Mouse (Mus musculus) heart, embryonic 14.5 days (tissue): ENCODE measurements around the gene Slc35b2. TPM values are rescaled to one million over a fixed set of nuclear protein-coding genes. Genes with fewer than 3 reads are reported as not detected.

Experiments
- ATAC-seq: fragments of 200-750 bp; cut with Nextera tagmentation; 2 replicates; pipeline ENCODE4 v1.8.0; 2017; ENCODE audit warnings: low read depth, moderate TSS enrichment; ENCODE audit not compliant: insufficient number of reproducible peaks, insufficient read depth, low FRiP score
- H3K27ac ChIP-seq, 2 experiments: fragments of 200-500 bp in 1 of 2; fragments of 300-500 bp in 1 of 2; sonication (generic) in 1 of 2; replicated peaks in 1 of 2; 2 replicates each; pipeline ENCODE4 v1.5.1; 2012 to 2014; ENCODE audit warnings: low read depth in 2 of 2, low read length in 2 of 2, control low read depth in 1 of 2, mild to moderate bottlenecking in 1 of 2, mixed read lengths in 1 of 2; ENCODE audit not compliant: control insufficient read depth in 1 of 2, insufficient read depth in 1 of 2
- H3K27me3 ChIP-seq: fragments of 300-500 bp; sonication (generic); 2 replicates; pipeline ENCODE4 v1.6.1; 2014; ENCODE audit warnings: mild to moderate bottlenecking, low read length, control low read depth; ENCODE audit not compliant: control insufficient read depth, insufficient read depth
- H3K36me3 ChIP-seq: fragments of 300-500 bp; sonication (generic); 2 replicates; pipeline ENCODE4 v1.6.1; 2014; ENCODE audit warnings: mild to moderate bottlenecking, control low read depth, low read length, mixed read lengths; ENCODE audit not compliant: control insufficient read depth, insufficient read depth
- H3K4me1 ChIP-seq, 2 experiments: fragments of 200-500 bp in 1 of 2; fragments of 300-500 bp in 1 of 2; sonication (generic) in 1 of 2; 2 replicates each; pipeline ENCODE4 v1.6.1; 2012 to 2014; ENCODE audit warnings: low read length in 2 of 2, control low read depth in 1 of 2, mixed read lengths in 1 of 2; ENCODE audit not compliant: control insufficient read depth in 2 of 2, insufficient read depth in 2 of 2
- H3K4me2 ChIP-seq: fragments of 300-500 bp; sonication (generic); 2 replicates; pipeline ENCODE4 v1.6.1; 2014; ENCODE audit warnings: mild to moderate bottlenecking, low read length
- H3K4me3 ChIP-seq, 2 experiments: fragments of 200-500 bp in 1 of 2; fragments of 300-500 bp in 1 of 2; sonication (generic) in 1 of 2; 2 replicates each; pipeline ENCODE4 v1.5.1; 2012 to 2014; ENCODE audit warnings: low read length in 2 of 2, mild to moderate bottlenecking in 2 of 2, control low read depth in 1 of 2, low read depth in 1 of 2, moderate library complexity in 1 of 2; ENCODE audit not compliant: control insufficient read depth in 1 of 2, insufficient read depth in 1 of 2
- H3K9ac ChIP-seq: fragments of 300-500 bp; sonication (generic); 2 replicates; pipeline ENCODE4 v1.6.1; 2014; ENCODE audit warnings: mild to moderate bottlenecking, low read length
- H3K9me3 ChIP-seq: fragments of 300-500 bp; sonication (generic); 2 replicates; pipeline ENCODE4 v1.6.1; 2016; ENCODE audit warnings: low read length, control low read depth; ENCODE audit not compliant: control insufficient read depth
- WGBS: fragments of 180-500 bp; shearing (Covaris S2); extraction: QIAGEN DNeasy Blood & Tissue Kit; methylation state at CpG from one replicate; pipeline ENCODE4 v1.1.7; 2014; 5-methylcytosine and 5-hydroxymethylcytosine counted together
- polyA plus RNA-seq: library from polyadenylated mRNA; unstranded; fragments of >200 nt; fragmentation: Nextera tagmentation; extraction: Ambion mirVana; gene quantifications from 2 replicates; pipeline ENCODE4 v1.2.1, GENCODE M21; 2014

The Slc35b2 gene
- polyA plus RNA-seq, 1 experiment from 2014 or later, result 91.3 TPM

GRCm38 (mm10) chr17:45566360-45567161 is 2.9 kb downstream of the Slc35b2 start:
- Histone ChIP-seq H3K9me3 (no peaks in the 10 kb centered on the region), H3K4me3 (no peak overlapping the region), H3K9ac (no peak overlapping the region), H3K36me3 (peaks cover 68% of the 10 kb centered on the region), H3K4me2 (no peak overlapping the region), H3K27me3 (no peaks in the 10 kb centered on the region), H3K27ac (peak overlapping the region in 1 of 2 experiments; percentile 8; a peak in 2 of 4 replicates), H3K4me1 (peaks cover 12 to 21% of the 10 kb centered on the region in 2 experiments; a peak in 3 of 4 replicates)
- ATAC-seq, result no peak
- 63% methylated on average over 18 of the region's 18 CpGs for WGBS

GRCm38 (mm10) chr17:45567162-45567601 is 3.5 kb downstream of the Slc35b2 start:
- ATAC-seq, result no peak
- H3K9ac ChIP-seq, result no peak overlapping the region
- H3K4me3 ChIP-seq, result no peak overlapping the region

GRCm38 (mm10) chr17:45568990-45569389 is 5.3 kb downstream of the Slc35b2 start:
- Histone ChIP-seq H3K9ac (no peak overlapping the region), H3K4me3 (no peak overlapping the region), H3K4me2 (no peak overlapping the region), H3K9me3 (no peaks in the 10 kb centered on the region), H3K27ac (no peak overlapping the region), H3K27me3 (no peaks in the 10 kb centered on the region), H3K36me3 (peaks cover 74% of the 10 kb centered on the region), H3K4me1 (peaks cover 12 to 27% of the 10 kb centered on the region in 2 experiments; a peak in 3 of 4 replicates)
- no peak for ATAC-seq
- WGBS, result 84% methylated on average over 12 of the region's 12 CpGs

More at GRCm38 (mm10) chr17:45567162-45567601, 3.5 kb downstream of the Slc35b2 start:
- Histone ChIP-seq H3K4me1 (peaks cover 12 to 27% of the 10 kb centered on the region in 2 experiments; a peak in 3 of 4 replicates), H3K27me3 (no peaks in the 10 kb centered on the region), H3K9me3 (no peaks in the 10 kb centered on the region), H3K36me3 (peaks cover 74% of the 10 kb centered on the region), H3K4me2 (no peak overlapping the region), H3K27ac (peak overlapping the region in 1 of 2 experiments; percentile 8; a peak in 2 of 4 replicates)
- whole genome bisulfite sequencing, result 14% methylated on average over 4 of the region's 4 CpGs

GRCm38 (mm10) chr17:45569999-45570398 is 6.3 kb downstream of the Slc35b2 start:
- ATAC-seq, result no peak
- Histone ChIP-seq H3K4me1 (peaks cover 10 to 28% of the 10 kb centered on the region in 2 experiments; a peak in 3 of 4 replicates), H3K9me3 (no peaks in the 10 kb centered on the region), H3K36me3 (peaks cover 72% of the 10 kb centered on the region), H3K4me3 (no peak overlapping the region), H3K4me2 (no peak overlapping the region), H3K27me3 (no peaks in the 10 kb centered on the region), H3K9ac (peak overlapping the region; percentile 36; the same call in 1 of the 2 replicates), H3K27ac (no peak overlapping the region)
- WGBS, result 79% methylated on average over 4 of the region's 4 CpGs

GRCm38 (mm10) chr17:45572103-45573086 is 8.7 kb downstream of the Slc35b2 start:
- H3K36me3 ChIP-seq, result peaks cover 48% of the 10 kb centered on the region
- ATAC-seq, result peak; percentile 54
- H3K4me1 ChIP-seq, result peaks cover 6 to 28% of the 10 kb centered on the region in 2 experiments; a peak in 3 of 4 replicates
- H3K4me3 ChIP-seq, result peak overlapping the region; percentile 97 to 100
- H3K27me3 ChIP-seq, result no peaks in the 10 kb centered on the region
- H3K4me2 ChIP-seq, result peak overlapping the region; percentile 92
- peak overlapping the region; percentile 97 to 99 for H3K27ac ChIP-seq
- WGBS, result under 1% methylated on average over 54 of the region's 57 CpGs
- H3K9ac ChIP-seq, result peak overlapping the region; percentile 100
- no peaks in the 10 kb centered on the region for H3K9me3 ChIP-seq

- peak within 1 kb of the TSS; percentile 99 for H3K27ac ChIP-seq
- no peaks in the 10 kb centered on the region for H3K9me3 ChIP-seq
- under 1% methylated on average over 41 of the region's 41 CpGs for whole genome bisulfite sequencing
- peak within 1 kb of the TSS; percentile 100 for H3K9ac ChIP-seq
- peak within 1 kb of the TSS; percentile 92 for H3K4me2 ChIP-seq
- no peaks in the 10 kb centered on the region for H3K27me3 ChIP-seq
- ATAC-seq, result peak; percentile 84
- peaks cover 8 to 32% of the 10 kb centered on the region in 2 experiments for H3K4me1 ChIP-seq
- H3K4me3 ChIP-seq, result peak within 1 kb of the TSS; percentile 97 to 100
- H3K36me3 ChIP-seq, result peaks cover 40% of the 10 kb centered on the region
These were observed 9.6 kb downstream of the Slc35b2 start, which contains the start of gene Hsp90ab1 for GRCm38 (mm10) chr17:45573087-45573779. Gene Hsp90ab1 (minus strand): TSS chr17:45573271.
